Mouse (Mus musculus) skeletal muscle tissue, postnatal 0 days (tissue): ENCODE results near the gene Spag6. TPM values are rescaled to one million over a fixed set of nuclear protein-coding genes. Genes with fewer than 3 reads are reported as not detected.

Experiments used
- polyA plus RNA-seq: library from polyadenylated mRNA; unstranded; fragments of >200 nt; fragmentation: Nextera tagmentation; extraction: Ambion mirVana; gene quantifications from 2 replicates; pipeline ENCODE4 v1.2.1, GENCODE M21; 2015

Spag6 gene
- polyA plus RNA-seq = 0.21 and 0.55 TPM in 2 replicates

GRCm38 (mm10) chr2:18693871-18694610 is at the start of gene Spag6:
Spag6 (plus strand) TSS chr2:18694032.

GRCm38 (mm10) chr2:18672133-18672765 is 21.6 kb upstream of the Spag6 start, which contains the start of gene Commd3:
Commd3 (plus strand) TSS chr2:18672384.

GRCm38 (mm10) chr2:18676936-18677491 is 16.8 kb upstream of the Spag6 start, which contains the start of gene Bmi1:
Bmi1 (plus strand) TSS chr2:18677018.

Other genes with a start within 250 kb of the Spag6 start
- gene Commd3, start 21.6 kb upstream of the Spag6 start, polyA plus RNA-seq = 212 and 244 TPM in 2 replicates
- gene Bmi1, start 17.0 kb upstream of the Spag6 start, polyA plus RNA-seq = 6.0 and 7.0 TPM in 2 replicates